In the genomic region with DNA sequence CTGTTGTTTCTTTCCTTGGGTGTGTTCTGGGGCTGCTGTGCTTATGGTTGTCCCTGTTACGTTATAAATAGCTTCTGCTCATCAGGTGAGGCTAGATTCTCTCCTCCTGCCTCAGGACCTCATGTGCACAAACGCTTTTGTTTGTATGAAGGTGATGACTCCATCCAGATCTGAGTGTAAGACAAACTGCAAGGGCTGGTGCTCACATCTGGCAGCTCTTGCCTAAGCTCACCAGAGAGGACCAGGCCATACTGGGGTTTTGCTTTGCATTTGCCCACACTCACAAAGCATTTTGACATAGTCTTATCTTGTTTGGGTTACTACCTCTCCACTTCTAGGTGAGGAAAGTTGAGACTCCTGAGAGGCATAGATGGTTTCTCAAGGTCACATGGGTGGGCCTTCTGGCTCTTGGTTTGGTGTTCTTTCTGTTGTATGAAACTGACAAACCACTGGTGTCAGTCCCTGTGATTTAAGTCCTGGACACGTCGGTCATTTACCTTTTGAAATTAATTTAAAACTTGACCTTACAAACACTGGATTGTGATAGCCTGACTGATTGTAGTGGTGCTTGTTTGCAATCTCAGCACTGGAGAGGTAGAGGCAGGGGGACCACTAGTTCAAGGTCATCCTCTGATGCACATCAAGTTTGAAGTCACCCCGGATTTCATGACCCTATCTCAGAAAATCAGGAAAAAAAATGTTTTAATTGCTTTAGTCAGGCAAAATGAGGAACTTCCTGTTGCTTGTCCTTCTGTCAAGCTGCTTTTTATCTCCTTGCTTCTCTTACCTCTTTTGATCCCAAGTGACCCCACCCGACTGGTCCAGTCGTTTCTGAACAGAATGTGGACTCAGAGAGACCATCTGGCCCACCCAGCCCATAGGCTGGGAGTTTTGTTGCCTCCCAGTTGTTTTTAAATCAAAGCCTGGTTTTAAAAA, we compare ENCODE assay signal across 9 mouse cellular contexts. TPM values are rescaled to one million over a fixed set of nuclear protein-coding genes. Genes with fewer than 3 reads are reported as not detected.
DNase-seq lines count a peak whose midpoint lies in the region; ATAC-seq lines count a peak whose summit lies in the region.
"Had no signal": no experiment of that assay in that cellular context is flagged by ENCODE, and none has a peak within 500 bp of the region (broad histone marks: within the 10 kb centered on the region; RNA-seq: fewer than 3 reads in every experiment).

No protein-coding gene starts in this region.

- H3K4me3 ChIP-seq in kidney, embryonic 15.5 days (replicated peaks): peak overlapping the region; percentile 78
- H3K4me3 ChIP-seq in embryonic facial prominence, embryonic 13.5 days: peak overlapping the region; percentile 74
- H3K4me3 ChIP-seq in hindbrain, embryonic 15.5 days: peak overlapping the region; percentile 73; the same call in 1 of the 2 replicates
- H3K4me3 ChIP-seq in midbrain, embryonic 16.5 days (ENCODE audit: low read depth, low read length): no peak overlapping the region; the same call in 1 of the 2 replicates

- WGBS in kidney, embryonic 15.5 days: 62% methylated on average over 7 of the region's 7 CpGs
- 62% methylated on average over 7 of the region's 7 CpGs for WGBS in embryonic facial prominence, embryonic 13.5 days
- WGBS in hindbrain, embryonic 15.5 days: 73% methylated on average over 7 of the region's 7 CpGs
- 76% methylated on average over 7 of the region's 7 CpGs for WGBS in midbrain, embryonic 16.5 days

- no peaks in the 10 kb centered on the region for H3K27me3 ChIP-seq in kidney, embryonic 15.5 days
- no peaks in the 10 kb centered on the region for H3K27me3 ChIP-seq in embryonic facial prominence, embryonic 13.5 days
- no peaks in the 10 kb centered on the region for H3K27me3 ChIP-seq in hindbrain, embryonic 15.5 days
- no peaks in the 10 kb centered on the region for H3K27me3 ChIP-seq in midbrain, embryonic 16.5 days (ENCODE audit: control insufficient read depth, insufficient read depth, low read depth, low read length)
- H3K27me3 ChIP-seq: Patski had no signal

- peaks cover 32% of the 10 kb centered on the region for H3K36me3 ChIP-seq in kidney, embryonic 15.5 days
- H3K36me3 ChIP-seq in embryonic facial prominence, embryonic 13.5 days: peaks cover 30% of the 10 kb centered on the region
- peaks cover 29% of the 10 kb centered on the region for H3K36me3 ChIP-seq in hindbrain, embryonic 15.5 days
- peaks cover 19% of the 10 kb centered on the region for H3K36me3 ChIP-seq in midbrain, embryonic 16.5 days (ENCODE audit: control insufficient read depth, insufficient read depth, low read length)

- no peaks in the 10 kb centered on the region for H3K9me3 ChIP-seq in kidney, embryonic 15.5 days (replicated peaks)
- no peaks in the 10 kb centered on the region for H3K9me3 ChIP-seq in embryonic facial prominence, embryonic 13.5 days
- H3K9me3 ChIP-seq in hindbrain, embryonic 15.5 days: no peaks in the 10 kb centered on the region
- H3K9me3 ChIP-seq in midbrain, embryonic 16.5 days (replicated peaks; ENCODE audit: control insufficient read depth, low read length, poor library complexity, severe bottlenecking): no peaks in the 10 kb centered on the region

- peak overlapping the region; percentile 94; the same call in 1 of the 2 replicates for H3K27ac ChIP-seq in kidney, embryonic 15.5 days
- no peak overlapping the region for H3K27ac ChIP-seq in embryonic facial prominence, embryonic 13.5 days
- no peak overlapping the region for H3K27ac ChIP-seq in hindbrain, embryonic 15.5 days (replicated peaks)
- H3K27ac ChIP-seq in midbrain, embryonic 16.5 days (ENCODE audit: low read length): no peak overlapping the region

- H3K4me1 ChIP-seq in kidney, embryonic 15.5 days: peaks cover 30% of the 10 kb centered on the region
- peaks cover 41% of the 10 kb centered on the region for H3K4me1 ChIP-seq in embryonic facial prominence, embryonic 13.5 days
- H3K4me1 ChIP-seq in hindbrain, embryonic 15.5 days (replicated peaks): peaks cover 40% of the 10 kb centered on the region
- peaks cover 27% of the 10 kb centered on the region for H3K4me1 ChIP-seq in midbrain, embryonic 16.5 days (ENCODE audit: control insufficient read depth, insufficient read depth, low read length)

- ATAC-seq in kidney, embryonic 15.5 days (replicated peaks; ENCODE audit: low FRiP score): no peak
- no peak for ATAC-seq in embryonic facial prominence, embryonic 13.5 days (ENCODE audit: insufficient number of reproducible peaks, insufficient read depth, low FRiP score, low TSS enrichment, low read depth)
- no peak for ATAC-seq in hindbrain, embryonic 15.5 days (ENCODE audit: low FRiP score, low read depth)
- no peak for ATAC-seq in midbrain, embryonic 16.5 days
- ATAC-seq: Patski had no signal

- H3K9ac ChIP-seq in kidney, embryonic 15.5 days: peak overlapping the region; percentile 73
- peak overlapping the region; percentile 84 for H3K9ac ChIP-seq in embryonic facial prominence, embryonic 13.5 days
- H3K9ac ChIP-seq in hindbrain, embryonic 15.5 days: 0 out of 2 replicates have a peak overlapping the region, but pooled peaks have one; percentile 74
- H3K9ac ChIP-seq in midbrain, embryonic 16.5 days (ENCODE audit: low read depth, low read length): peak overlapping the region; percentile 65

- H3K4me2 ChIP-seq in kidney, embryonic 15.5 days: peak overlapping the region; percentile 91
- peak overlapping the region; percentile 84 for H3K4me2 ChIP-seq in embryonic facial prominence, embryonic 13.5 days
- peak overlapping the region; percentile 92 for H3K4me2 ChIP-seq in hindbrain, embryonic 15.5 days
- peak overlapping the region; percentile 79 for H3K4me2 ChIP-seq in midbrain, embryonic 16.5 days (ENCODE audit: low read length)

- DNase-seq in kidney, adult 18-20 months: no peak
- DNase-seq in urinary bladder, postnatal 4 days (ENCODE audit: low spot score in 2 of 2): no peak
- no peak for DNase-seq in left cerebral cortex, adult 11 months (ENCODE audit: low spot score)
- no peak for DNase-seq in adrenal gland, postnatal 36 days

RNA-seq across cellular contexts. Expression of gene Tef, which starts 10.7 kb away (rescaled TPM):
- polyA plus RNA-seq in kidney, embryonic 15.5 days (2015; fragmentation: Nextera tagmentation; extraction: Ambion mirVana): 23.9 and 26.5 TPM in 2 replicates
- 29.4 and 30.3 TPM in 2 replicates for polyA plus RNA-seq in embryonic facial prominence, embryonic 13.5 days (2015; fragmentation: Nextera tagmentation; extraction: Ambion mirVana)
- 23.7 and 25.3 TPM in 2 replicates for polyA plus RNA-seq in hindbrain, embryonic 15.5 days (2015; fragmentation: Nextera tagmentation; extraction: Ambion mirVana)
- polyA plus RNA-seq in midbrain, embryonic 16.5 days (2015; fragmentation: Nextera tagmentation; extraction: Ambion mirVana): 22.7 and 22.8 TPM in 2 replicates
- total RNA-seq in adrenal gland, postnatal 36 days (2021): 100 to 1,000 TPM in 1 of 2 experiments, 10 to 100 TPM in 1; 61.4 to 101 TPM

RNA-seq across cellular contexts. Expression of gene Tob2, which starts 45.6 kb away (rescaled TPM):
- polyA plus RNA-seq in kidney, embryonic 15.5 days (2015; fragmentation: Nextera tagmentation; extraction: Ambion mirVana): 28.2 and 29.3 TPM in 2 replicates
- 25.6 and 26.7 TPM in 2 replicates for polyA plus RNA-seq in embryonic facial prominence, embryonic 13.5 days (2015; fragmentation: Nextera tagmentation; extraction: Ambion mirVana)
- polyA plus RNA-seq in hindbrain, embryonic 15.5 days (2015; fragmentation: Nextera tagmentation; extraction: Ambion mirVana): 17.4 and 17.7 TPM in 2 replicates
- polyA plus RNA-seq in midbrain, embryonic 16.5 days (2015; fragmentation: Nextera tagmentation; extraction: Ambion mirVana): 15.6 and 17.1 TPM in 2 replicates
- 100 to 1,000 TPM; 103 to 125 TPM for total RNA-seq in adrenal gland, postnatal 36 days (2021)

RNA-seq across cellular contexts. Expression of gene Phf5a, which starts 58.7 kb away (rescaled TPM):
- 159 and 163 TPM in 2 replicates for polyA plus RNA-seq in kidney, embryonic 15.5 days (2015; fragmentation: Nextera tagmentation; extraction: Ambion mirVana)
- 164 and 172 TPM in 2 replicates for polyA plus RNA-seq in embryonic facial prominence, embryonic 13.5 days (2015; fragmentation: Nextera tagmentation; extraction: Ambion mirVana)
- polyA plus RNA-seq in hindbrain, embryonic 15.5 days (2015; fragmentation: Nextera tagmentation; extraction: Ambion mirVana): 119 and 123 TPM in 2 replicates
- 107 and 117 TPM in 2 replicates for polyA plus RNA-seq in midbrain, embryonic 16.5 days (2015; fragmentation: Nextera tagmentation; extraction: Ambion mirVana)
- 10 to 100 TPM; 57.8 to 59.2 TPM for total RNA-seq in adrenal gland, postnatal 36 days (2021)

RNA-seq across cellular contexts. Expression of gene Aco2, which starts 59.1 kb away (rescaled TPM):
- 216 and 224 TPM in 2 replicates for polyA plus RNA-seq in kidney, embryonic 15.5 days (2015; fragmentation: Nextera tagmentation; extraction: Ambion mirVana)
- 148 and 151 TPM in 2 replicates for polyA plus RNA-seq in embryonic facial prominence, embryonic 13.5 days (2015; fragmentation: Nextera tagmentation; extraction: Ambion mirVana)
- 282 and 287 TPM in 2 replicates for polyA plus RNA-seq in hindbrain, embryonic 15.5 days (2015; fragmentation: Nextera tagmentation; extraction: Ambion mirVana)
- polyA plus RNA-seq in midbrain, embryonic 16.5 days (2015; fragmentation: Nextera tagmentation; extraction: Ambion mirVana): 252 and 272 TPM in 2 replicates
- total RNA-seq in adrenal gland, postnatal 36 days (2021): 100 to 1,000 TPM; 823 to 866 TPM
